Comparison of ENCODE assay signal across 31 mouse cellular contexts in the genomic region with DNA sequence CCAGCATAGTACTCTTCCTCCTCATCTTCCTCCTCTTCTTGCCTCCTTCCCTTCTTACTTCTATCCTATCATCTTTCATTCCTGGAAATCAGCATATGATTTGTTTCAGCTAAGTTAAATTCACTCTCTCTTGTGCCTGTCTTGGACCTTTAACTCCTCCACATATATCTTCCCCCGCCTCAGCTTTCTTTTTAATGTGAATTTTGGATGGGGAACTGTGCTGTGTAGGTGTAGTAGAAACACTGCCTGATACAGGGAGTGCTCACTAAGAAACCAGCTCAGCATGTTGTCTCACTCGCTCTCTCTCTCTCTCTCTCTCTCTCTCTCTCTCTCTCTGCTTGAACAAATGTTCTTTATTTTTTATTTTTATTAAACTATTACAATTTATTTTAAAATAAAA. TPM values are rescaled to one million over a fixed set of nuclear protein-coding genes. Genes with fewer than 3 reads are reported as not detected.
DNase-seq lines count a peak whose midpoint lies in the region.
"Had no signal": no experiment of that assay in that cellular context is flagged by ENCODE, and none has a peak within 500 bp of the region (broad histone marks: within the 10 kb centered on the region; RNA-seq: fewer than 3 reads in every experiment).

No protein-coding gene starts in this region.

- intact Hi-C loops in left cerebral cortex, postnatal 14 days (cut with DNase I), result no loop called here
- intact Hi-C loops in left cerebral cortex, postnatal 10 days (cut with DNase I), result no loop called here

- peak; percentile 34 to 63 for DNase-seq in frontal cortex, adult 2 months (ENCODE audit: extremely low spot score in 1 of 2, low spot score in 1 of 2)
- no peak for DNase-seq in frontal cortex, postnatal 10 days (ENCODE audit: low spot score in 2 of 2)
- DNase-seq in left cerebral cortex, postnatal 14 days (ENCODE audit: low spot score in 2 of 2), result peak; percentile 3 to 6
- DNase-seq in left cerebral cortex, postnatal 10 days (ENCODE audit: extremely low spot score in 1 of 2, low spot score in 2 of 2), result no peak
- DNase-seq in right cerebral cortex, adult 2 months (ENCODE audit: low spot score in 2 of 2), result peak; percentile 9 to 14
- no peak for DNase-seq in right cerebral cortex, postnatal 25 days
- DNase-seq in telencephalon, adult 2 months (ENCODE audit: low read depth, low spot score), result peak; percentile 50
- DNase-seq: adrenal gland, postnatal 10 days; adrenal gland, postnatal 36 days; B cell, adult 2 months; cerebellum, adult 11 months; cerebellum, adult 2 months; cerebellum, adult 9-11 months; cerebellum, postnatal 25 days; forebrain, postnatal 0 days; gastrocnemius, postnatal 25 days; heart, adult 18-20 months; heart, postnatal 10 days; heart, postnatal 36 days had no signal

RNA-seq across cellular contexts. Expression of a gene that starts 23.3 kb away (rescaled TPM):
- polyA plus RNA-seq in frontal cortex, adult 2 months (2012; rRNA removed), result not detected in 2 replicates
- total RNA-seq in left cerebral cortex, postnatal 14 days (2021), result not detected
- not detected for total RNA-seq in left cerebral cortex, postnatal 10 days (2021)
- total RNA-seq: adrenal gland, adult 18-20 months; adrenal gland, postnatal 36 days; forebrain, postnatal 0 days; gastrocnemius, adult 8-10 months; gastrocnemius, postnatal 25 days; heart, postnatal 10 days; heart, postnatal 36 days had no signal
- polyA plus RNA-seq: cerebellum, adult 2 months; embryonic facial prominence, embryonic 12.5 days; forebrain, embryonic 11.5 days; forebrain, embryonic 14.5 days; forebrain, postnatal 0 days; G1E; heart, embryonic 12.5 days; heart, embryonic 15.5 days; hindbrain, embryonic 10.5 days; hindbrain, embryonic 13.5 days; hindbrain, embryonic 16.5 days; Patski had no signal

RNA-seq across cellular contexts. Expression of a gene that starts 53.4 kb away (rescaled TPM):
- polyA plus RNA-seq in frontal cortex, adult 2 months (2012; rRNA removed), result 19.4 and 22.7 TPM in 2 replicates
- total RNA-seq in left cerebral cortex, postnatal 14 days (2021), result 10 to 100 TPM; 18.9 to 20.2 TPM
- total RNA-seq in left cerebral cortex, postnatal 10 days (2021), result 10 to 100 TPM; 13.3 to 16.2 TPM

Comparison
In these comparisons a context has a peak if more than half of its experiments do, and no peak if none do; other contexts are left out.
1. DNase-seq: peak in frontal cortex, adult 2 months (2 of 2), left cerebral cortex, postnatal 14 days (2 of 2), right cerebral cortex, adult 2 months (2 of 2) and telencephalon, adult 2 months (single experiment); none in frontal cortex, postnatal 10 days (0 of 2), left cerebral cortex, postnatal 10 days (0 of 2) and right cerebral cortex, postnatal 25 days (single experiment).